8 mouse cellular contexts compared by ENCODE assay signal in genomic region chr9:56074863-56075262, GRCm38 (mm10). TPM values are rescaled to one million over a fixed set of nuclear protein-coding genes. Genes with fewer than 3 reads are reported as not detected.
DNase-seq lines count a peak whose midpoint lies in the region; ATAC-seq and TF ChIP-seq lines count a peak whose summit lies in the region.
"Had no signal": no experiment of that assay in that cellular context is flagged by ENCODE, and none has a peak within 500 bp of the region (broad histone marks: within the 10 kb centered on the region; RNA-seq: fewer than 3 reads in every experiment).

No protein-coding gene starts in this region.

- no peak for ATAC-seq in hindbrain, embryonic 15.5 days (ENCODE audit: low FRiP score, low read depth)
- ATAC-seq in hindbrain, embryonic 12.5 days (ENCODE audit: low FRiP score) = no peak
- peak; percentile 58 for ATAC-seq in forebrain, postnatal 0 days
- no peak for ATAC-seq in erythroblast, adult 5-6 weeks (replicated peaks; ENCODE audit: low FRiP score, poor library complexity, severe bottlenecking)

- WGBS in hindbrain, embryonic 15.5 days = 75% methylated on average over 12 of the region's 12 CpGs
- whole genome bisulfite sequencing in hindbrain, embryonic 12.5 days = 75% methylated on average over 12 of the region's 12 CpGs
- WGBS in forebrain, postnatal 0 days = 78% methylated on average over 12 of the region's 12 CpGs

- 0 out of 2 replicates have a peak overlapping the region, but pooled peaks have one; percentile 21 for H3K27ac ChIP-seq in hindbrain, embryonic 15.5 days (replicated peaks)
- H3K27ac ChIP-seq in hindbrain, embryonic 12.5 days = no peak overlapping the region
- H3K27ac ChIP-seq in testis, adult 2 months (ENCODE audit: control insufficient read depth, insufficient read depth, low read depth, low read length) = peak overlapping the region; percentile 68
- no peak overlapping the region for H3K27ac ChIP-seq in forebrain, postnatal 0 days (ENCODE audit: low read depth, low read length)
- H3K27ac ChIP-seq: limb, embryonic 13.5 days had no signal

- H3K4me1 ChIP-seq in hindbrain, embryonic 15.5 days (replicated peaks) = peaks cover 17% of the 10 kb centered on the region
- H3K4me1 ChIP-seq in hindbrain, embryonic 12.5 days = peaks cover 17% of the 10 kb centered on the region
- H3K4me1 ChIP-seq in testis, adult 2 months (ENCODE audit: control insufficient read depth, insufficient read depth, low read length) = peaks cover 15% of the 10 kb centered on the region
- H3K4me1 ChIP-seq in forebrain, postnatal 0 days (ENCODE audit: insufficient read depth) = no peaks in the 10 kb centered on the region

- no peaks in the 10 kb centered on the region for H3K9me3 ChIP-seq in hindbrain, embryonic 15.5 days
- no peaks in the 10 kb centered on the region for H3K9me3 ChIP-seq in hindbrain, embryonic 12.5 days (replicated peaks)
- H3K9me3 ChIP-seq in forebrain, postnatal 0 days (ENCODE audit: low read length) = no peaks in the 10 kb centered on the region
- H3K9me3 ChIP-seq: limb, embryonic 13.5 days had no signal

- intact Hi-C loops in gastrocnemius, postnatal 14 days (cut with DNase I; ENCODE audit: low total_unique reads) = no loop called here

- DNase-seq in testis, postnatal 10 days (ENCODE audit: low spot score) = no peak
- no peak for DNase-seq in forebrain, postnatal 0 days
- no peak for DNase-seq in gastrocnemius, postnatal 14 days

- no peaks in the 10 kb centered on the region for H3K27me3 ChIP-seq in hindbrain, embryonic 15.5 days
- no peaks in the 10 kb centered on the region for H3K27me3 ChIP-seq in hindbrain, embryonic 12.5 days
- H3K27me3 ChIP-seq in testis, adult 2 months (ENCODE audit: control insufficient read depth, insufficient read depth, low read length) = no peaks in the 10 kb centered on the region
- no peaks in the 10 kb centered on the region for H3K27me3 ChIP-seq in forebrain, postnatal 0 days (ENCODE audit: insufficient read depth, low read length)
- H3K27me3 ChIP-seq: limb, embryonic 13.5 days had no signal

- TF ChIP-seq POLR2A in testis, adult 2 months (IDR thresholded peaks at IDR 0.05; ENCODE audit: control insufficient read depth, low read depth, low read length) = no peak

- no peak overlapping the region for H3K4me3 ChIP-seq in hindbrain, embryonic 15.5 days
- H3K4me3 ChIP-seq in hindbrain, embryonic 12.5 days = no peak overlapping the region
- H3K4me3 ChIP-seq in testis, adult 2 months (ENCODE audit: control insufficient read depth, low read depth, low read length) = peak overlapping the region; percentile 20; the same call in 1 of the 2 replicates
- H3K4me3 ChIP-seq in forebrain, postnatal 0 days (ENCODE audit: low read depth, low read length) = no peak overlapping the region
- H3K4me3 ChIP-seq: limb, embryonic 13.5 days had no signal

- peaks cover 12% of the 10 kb centered on the region; the same call in 1 of the 2 replicates for H3K36me3 ChIP-seq in hindbrain, embryonic 15.5 days
- peaks cover 30% of the 10 kb centered on the region for H3K36me3 ChIP-seq in hindbrain, embryonic 12.5 days
- no peaks in the 10 kb centered on the region; the same call in 1 of the 2 replicates for H3K36me3 ChIP-seq in testis, adult 2 months (ENCODE audit: control insufficient read depth, insufficient read depth, low read length)
- H3K36me3 ChIP-seq in forebrain, postnatal 0 days (ENCODE audit: insufficient read depth) = peaks cover 5% of the 10 kb centered on the region; the same call in 1 of the 2 replicates

- H3K4me2 ChIP-seq in hindbrain, embryonic 15.5 days = no peak overlapping the region
- H3K4me2 ChIP-seq in hindbrain, embryonic 12.5 days (replicated peaks) = no peak overlapping the region
- H3K4me2 ChIP-seq in forebrain, postnatal 0 days (ENCODE audit: low read depth) = no peak overlapping the region
- H3K4me2 ChIP-seq: limb, embryonic 13.5 days had no signal

- no peak for TF ChIP-seq CTCF in testis, adult 2 months (IDR thresholded peaks at IDR 0.05; ENCODE audit: control insufficient read depth, insufficient read depth, insufficient replicate concordance, low read depth, low read length)
- TF ChIP-seq CTCF in forebrain, postnatal 0 days (IDR thresholded peaks at IDR 0.05; ENCODE audit: low read depth) = no peak

- H3K9ac ChIP-seq in hindbrain, embryonic 15.5 days = no peak overlapping the region
- no peak overlapping the region for H3K9ac ChIP-seq in hindbrain, embryonic 12.5 days
- H3K9ac ChIP-seq in forebrain, postnatal 0 days = no peak overlapping the region

RNA-seq across cellular contexts. Expression of gene Pstpip1, which starts 14.9 kb away (rescaled TPM):
- polyA plus RNA-seq in hindbrain, embryonic 15.5 days (2015; fragmentation: Nextera tagmentation; extraction: Ambion mirVana) = 0.87 and 1.2 TPM in 2 replicates
- 0.57 and 0.88 TPM in 2 replicates for polyA plus RNA-seq in hindbrain, embryonic 12.5 days (2016; fragmentation: Nextera tagmentation; extraction: Ambion mirVana)
- polyA plus RNA-seq in testis, adult 2 months (2012; rRNA removed) = 3.6 and 4.8 TPM in 2 replicates
- 1.5 and 3.0 TPM in 2 replicates for total RNA-seq in forebrain, postnatal 0 days (2014; rRNA removed)
- 0.92 and 1.0 TPM in 2 replicates for polyA plus RNA-seq in forebrain, postnatal 0 days (2015; fragmentation: Nextera tagmentation; extraction: Ambion mirVana)
- total RNA-seq in erythroblast, adult 5-6 weeks (2015; ENCODE audit: low replicate concordance) = 9.0 and 19.6 TPM in 2 replicates
- 25.7 and 27.2 TPM in 2 replicates for total RNA-seq in erythroblast, adult 5-6 weeks (2017; ENCODE audit: low replicate concordance)
- total RNA-seq in gastrocnemius, postnatal 14 days (2021) = 1 to 10 TPM; 1.3 to 1.8 TPM

RNA-seq across cellular contexts. Expression of gene Rcn2, which starts 33.2 kb away (rescaled TPM):
- polyA plus RNA-seq in hindbrain, embryonic 15.5 days (2015; fragmentation: Nextera tagmentation; extraction: Ambion mirVana) = 263 and 276 TPM in 2 replicates
- 345 and 362 TPM in 2 replicates for polyA plus RNA-seq in hindbrain, embryonic 12.5 days (2016; fragmentation: Nextera tagmentation; extraction: Ambion mirVana)
- 18.3 and 18.6 TPM in 2 replicates for polyA plus RNA-seq in testis, adult 2 months (2012; rRNA removed)
- 135 and 157 TPM in 2 replicates for total RNA-seq in forebrain, postnatal 0 days (2014; rRNA removed)
- 254 and 274 TPM in 2 replicates for polyA plus RNA-seq in forebrain, postnatal 0 days (2015; fragmentation: Nextera tagmentation; extraction: Ambion mirVana)
- total RNA-seq in erythroblast, adult 5-6 weeks (2015; ENCODE audit: low replicate concordance) = 7.7 and 10.0 TPM in 2 replicates
- 2.8 and 5.5 TPM in 2 replicates for total RNA-seq in erythroblast, adult 5-6 weeks (2017; ENCODE audit: low replicate concordance)
- total RNA-seq in gastrocnemius, postnatal 14 days (2021) = 10 to 100 TPM; 21.1 to 26.4 TPM

Comparison
In these comparisons a context has a peak if more than half of its experiments do, and no peak if none do; other contexts are left out.
1. H3K27ac ChIP-seq: peak in hindbrain, embryonic 15.5 days (single experiment) and testis, adult 2 months (single experiment); none in hindbrain, embryonic 12.5 days (single experiment) and forebrain, postnatal 0 days (single experiment).
2. RNA of gene Rcn2, which starts 33.2 kb away (polyA plus RNA-seq): 345 to 362 TPM in hindbrain, embryonic 12.5 days, 254 to 274 TPM in forebrain, postnatal 0 days and 263 to 276 TPM in hindbrain, embryonic 15.5 days; 18.3 to 18.6 TPM in testis, adult 2 months; every median in the first group is over 10 times any median in the second.